Mouse (Mus musculus): ENCODE data around the gene Olfr173.

Gene Olfr173

GRCm38 (mm10) chr16:58800168-58800567, at the start of gene Olfr173:
Gene Olfr173, minus strand, starts transcription at chr16:58800268.
- in situ Hi-C loops (cut with MboI, MseI) = no loop called here

GRCm38 (mm10) chr16:58826732-58827319, 26.8 kb upstream of the Olfr173 start, which contains the start of gene Olfr175-ps1:
Gene Olfr175-ps1, minus strand, starts transcription at chr16:58826782.
- in situ Hi-C loops (cut with MboI, MseI) = loop anchor here (25.0 kb wide), 1 partner anchor 1115 kb away; no protein-coding TSS in a partner anchor

DNA sequence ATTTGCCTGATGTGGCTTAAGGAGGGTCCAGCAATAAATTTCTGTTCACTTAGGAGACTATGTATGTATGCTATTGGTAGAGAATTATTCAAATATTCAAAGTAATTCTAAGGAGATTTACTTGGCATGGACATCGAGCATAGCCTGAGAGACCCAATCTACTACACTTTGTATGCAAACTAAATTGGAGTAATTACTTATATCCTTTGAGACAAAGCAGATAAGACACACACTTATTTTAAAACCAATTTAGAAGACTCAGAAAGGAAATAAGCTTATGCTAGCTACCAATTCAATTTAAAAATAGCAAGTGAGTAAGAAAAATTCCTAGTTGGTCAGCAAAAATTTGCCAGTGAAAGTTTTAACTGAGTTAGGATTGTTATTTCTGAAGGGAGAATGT, 37.0 kb downstream of the Olfr173 start, which contains the start of gene Olfr172:
Gene Olfr172 (minus strand): TSS at position 101 of the 400 bp plus-strand sequence.
- in situ Hi-C loops (cut with MboI, MseI) = loop anchor here (25.0 kb wide), 1 partner anchor 1101 kb away; no protein-coding TSS in a partner anchor

DNA sequence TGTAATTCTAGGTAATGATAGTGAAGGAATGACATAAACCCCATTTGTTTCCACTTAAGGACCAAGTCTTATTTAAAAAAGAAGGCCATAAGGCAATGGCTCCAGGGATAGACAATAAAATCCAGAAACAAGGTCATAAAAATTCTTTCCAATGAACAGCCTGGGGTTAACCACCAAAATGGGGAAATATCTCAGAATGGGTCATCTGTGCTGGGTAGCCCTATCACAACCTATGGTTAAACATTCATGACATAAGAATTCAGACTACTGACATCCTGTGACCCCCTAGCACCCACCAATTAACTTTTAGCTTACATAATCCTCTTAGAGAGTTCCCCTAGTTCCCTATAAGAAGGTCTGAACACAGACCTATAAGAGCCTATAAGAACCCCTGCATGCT, 43.9 kb downstream of the Olfr173 start:
- in situ Hi-C loops (cut with MboI, MseI) = loop anchor here (25.0 kb wide), 1 partner anchor 1094 kb away; no protein-coding TSS in a partner anchor

DNA sequence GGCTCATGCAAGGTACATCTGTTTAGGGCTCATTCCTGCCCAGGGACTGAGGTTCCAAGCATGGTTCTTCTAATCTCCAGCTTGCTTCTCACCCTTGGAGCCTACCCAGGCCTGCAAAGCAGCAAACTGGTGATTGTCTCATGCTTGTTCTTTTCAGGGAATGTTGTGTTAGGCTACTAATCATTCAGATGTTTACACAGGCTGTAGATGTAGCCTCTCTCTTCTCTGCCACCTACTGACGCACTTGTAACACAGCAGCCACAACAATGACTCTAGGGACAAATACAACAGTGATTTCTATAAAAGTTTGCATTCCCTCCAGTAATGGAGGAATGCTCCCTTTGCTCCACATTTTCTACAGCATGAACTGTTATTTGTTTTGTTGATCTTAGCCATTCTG, 48.8 kb downstream of the Olfr173 start:
- in situ Hi-C loops (cut with MboI, MseI) = loop anchor here (25.0 kb wide), 1 partner anchor 1089 kb away; no protein-coding TSS in a partner anchor

GRCm38 (mm10) chr16:58746715-58747114, 53.4 kb downstream of the Olfr173 start:
- in situ Hi-C loops (cut with MboI, MseI) = no loop called here
